Comparison of ENCODE assay signal across 16 mouse cellular contexts in genomic region chr7:140974940-140975339, GRCm38 (mm10). TPM values are rescaled to one million over a fixed set of nuclear protein-coding genes. Genes with fewer than 3 reads are reported as not detected.
A peak's percentile ranks its signal among the peaks of the same experiment; 100 is the strongest.
DNase-seq lines count a peak whose midpoint lies in the region; ATAC-seq and TF ChIP-seq lines count a peak whose summit lies in the region.
"Had no signal": no experiment of that assay in that cellular context is flagged by ENCODE, and none has a peak within 500 bp of the region (broad histone marks: within the 10 kb centered on the region; RNA-seq: fewer than 3 reads in every experiment).

No protein-coding gene starts in this region.

- ATAC-seq in limb, embryonic 15.5 days (ENCODE audit: insufficient number of reproducible peaks, low FRiP score, low TSS enrichment, low read depth), result no peak
- ATAC-seq: forebrain, embryonic 13.5 days; midbrain, embryonic 13.5 days had no signal

- peak overlapping the region; percentile 48; the same call in 1 of the 2 replicates for H3K27ac ChIP-seq in kidney, adult 2 months (ENCODE audit: insufficient read depth, low read depth, low read length)
- peak overlapping the region; percentile 94 for H3K27ac ChIP-seq in ES-Bruce4 (ENCODE audit: insufficient read depth, low read length)
- H3K27ac ChIP-seq in limb, embryonic 15.5 days, result peak overlapping the region; percentile 67; the same call in 1 of the 2 replicates
- no peak overlapping the region for H3K27ac ChIP-seq in left cerebral cortex, adult 2 months
- H3K27ac ChIP-seq: forebrain, embryonic 13.5 days; liver, embryonic 14.5 days; midbrain, embryonic 13.5 days had no signal

- TF ChIP-seq CTCF in kidney, adult 2 months (conservative IDR thresholded peaks at IDR 0.05; ENCODE audit: insufficient read depth, insufficient read length, low read depth, low read length), result no peak
- TF ChIP-seq CTCF in ES-Bruce4 (IDR thresholded peaks at IDR 0.05; ENCODE audit: low read depth, low read length), result no peak
- no peak for TF ChIP-seq CTCF in left cerebral cortex, adult 2 months (IDR thresholded peaks at IDR 0.05)

- no peak for DNase-seq in kidney, adult 2 months
- no peak for DNase-seq in kidney, postnatal 36 days
- DNase-seq in ZHBTc4 (ENCODE audit: low read depth, low spot score), result peak; percentile 53
- no peak for DNase-seq in left cerebral cortex, adult 2 months (ENCODE audit: extremely low spot score in 1 of 2, low spot score in 2 of 2)
- DNase-seq in testis, postnatal 10 days (ENCODE audit: low spot score), result no peak
- DNase-seq: heart, postnatal 36 days; kidney, postnatal 25 days; lung, postnatal 14 days; thymus, adult 18-20 months had no signal

- WGBS in kidney, adult 2 months, result 28% methylated on average over 9 of the region's 9 CpGs
- WGBS in limb, embryonic 15.5 days, result 27% methylated on average over 9 of the region's 9 CpGs

- H3K9ac ChIP-seq in ES-Bruce4 (ENCODE audit: low read depth, poor library complexity, severe bottlenecking), result 0 out of 2 replicates have a peak overlapping the region, but pooled peaks have one; percentile 3
- H3K9ac ChIP-seq in limb, embryonic 15.5 days, result no peak overlapping the region
- H3K9ac ChIP-seq: forebrain, embryonic 13.5 days; liver, embryonic 14.5 days; midbrain, embryonic 13.5 days had no signal

- H3K9me3 ChIP-seq in ES-Bruce4 (replicated peaks; ENCODE audit: control insufficient read depth, insufficient read depth, low read length, poor library complexity, severe bottlenecking), result no peaks in the 10 kb centered on the region
- H3K9me3 ChIP-seq in limb, embryonic 15.5 days, result no peaks in the 10 kb centered on the region
- H3K9me3 ChIP-seq: forebrain, embryonic 13.5 days; midbrain, embryonic 13.5 days had no signal

- TF ChIP-seq POLR2A in kidney, adult 2 months (IDR thresholded peaks at IDR 0.05; ENCODE audit: low read depth, low read length), result no peak
- no peak for TF ChIP-seq POLR2A in ES-Bruce4 (IDR thresholded peaks at IDR 0.05; ENCODE audit: insufficient read depth, low read length)

- H3K4me2 ChIP-seq in limb, embryonic 15.5 days, result no peak overlapping the region
- H3K4me2 ChIP-seq: forebrain, embryonic 13.5 days; midbrain, embryonic 13.5 days had no signal

- no peaks in the 10 kb centered on the region for H3K27me3 ChIP-seq in kidney, adult 2 months (replicated peaks; ENCODE audit: control insufficient read depth, insufficient read depth, low read length)
- H3K27me3 ChIP-seq in ES-Bruce4 (ENCODE audit: control insufficient read depth, insufficient read depth, low read length, poor library complexity, severe bottlenecking), result no peaks in the 10 kb centered on the region
- no peaks in the 10 kb centered on the region for H3K27me3 ChIP-seq in limb, embryonic 15.5 days

- no peaks in the 10 kb centered on the region for H3K4me1 ChIP-seq in kidney, adult 2 months (ENCODE audit: control insufficient read depth, insufficient read depth, low read length)
- peaks cover 5% of the 10 kb centered on the region for H3K4me1 ChIP-seq in ES-Bruce4 (ENCODE audit: control insufficient read depth, insufficient read depth, low read length)
- H3K4me1 ChIP-seq in limb, embryonic 15.5 days, result peaks cover 36% of the 10 kb centered on the region

- H3K4me3 ChIP-seq in kidney, adult 2 months (ENCODE audit: insufficient read depth, low read depth, low read length), result no peak overlapping the region
- no peak overlapping the region for H3K4me3 ChIP-seq in ES-Bruce4 (ENCODE audit: low read depth, low read length)
- H3K4me3 ChIP-seq in limb, embryonic 15.5 days, result no peak overlapping the region
- no peak overlapping the region for H3K4me3 ChIP-seq in left cerebral cortex, adult 2 months
- H3K4me3 ChIP-seq: forebrain, embryonic 13.5 days; midbrain, embryonic 13.5 days had no signal

- H3K36me3 ChIP-seq in kidney, adult 2 months (ENCODE audit: control insufficient read depth, insufficient read depth, low read length), result no peaks in the 10 kb centered on the region
- H3K36me3 ChIP-seq in ES-Bruce4 (ENCODE audit: control insufficient read depth, insufficient read depth, low read length, poor library complexity, severe bottlenecking), result peaks cover under 1% of the 10 kb centered on the region; the same call in 1 of the 2 replicates
- no peaks in the 10 kb centered on the region for H3K36me3 ChIP-seq in limb, embryonic 15.5 days
- H3K36me3 ChIP-seq: midbrain, embryonic 13.5 days had no signal

- intact Hi-C loops in left cerebral cortex, adult 2 months (cut with DNase I), result no loop called here

- no peak for TF ChIP-seq EP300 in ES-Bruce4 (IDR thresholded peaks at IDR 0.05; ENCODE audit: insufficient read depth, low read depth, low read length)

RNA-seq across cellular contexts. Expression of gene Ifitm1, which starts 7.9 kb away (rescaled TPM):
- polyA plus RNA-seq in kidney, adult 2 months (2012; rRNA removed), result 125 and 135 TPM in 2 replicates
- polyA plus RNA-seq in ES-Bruce4 (2011; ENCODE audit: insufficient read depth, insufficient read length, low read depth, missing spikeins), result 501 and 504 TPM in 2 replicates
- polyA plus RNA-seq in limb, embryonic 15.5 days (2015; fragmentation: Nextera tagmentation; extraction: Ambion mirVana), result 71.7 and 74.6 TPM in 2 replicates
- 1 to 10 TPM; 3.7 to 5.8 TPM for total RNA-seq in left cerebral cortex, adult 2 months (2021)

RNA-seq across cellular contexts. Expression of gene Ifitm2, which starts 19.2 kb away (rescaled TPM):
- polyA plus RNA-seq in kidney, adult 2 months (2012; rRNA removed), result 642 and 737 TPM in 2 replicates
- polyA plus RNA-seq in ES-Bruce4 (2011; ENCODE audit: insufficient read depth, insufficient read length, low read depth, missing spikeins), result 720 and 786 TPM in 2 replicates
- 1,488 and 1,547 TPM in 2 replicates for polyA plus RNA-seq in limb, embryonic 15.5 days (2015; fragmentation: Nextera tagmentation; extraction: Ambion mirVana)
- total RNA-seq in left cerebral cortex, adult 2 months (2021), result 10 to 100 TPM; 10.8 to 17.7 TPM

RNA-seq across cellular contexts. Expression of gene Gm45717, which starts 19.2 kb away (rescaled TPM):
- 0.27 TPM in 1 of 2 replicates, not detected in the other for polyA plus RNA-seq in kidney, adult 2 months (2012; rRNA removed)
- 3.1 TPM in 1 of 2 replicates, not detected in the other for polyA plus RNA-seq in ES-Bruce4 (2011; ENCODE audit: insufficient read depth, insufficient read length, low read depth, missing spikeins)
- polyA plus RNA-seq in limb, embryonic 15.5 days (2015; fragmentation: Nextera tagmentation; extraction: Ambion mirVana), result 0.47 TPM in 1 of 2 replicates, not detected in the other
- total RNA-seq in left cerebral cortex, adult 2 months (2021), result not detected
- total RNA-seq: layer of hippocampus, postnatal 14 days; left cerebral cortex, postnatal 36 days had no signal
- polyA plus RNA-seq: forebrain, embryonic 13.5 days; liver, embryonic 14.5 days; midbrain, embryonic 13.5 days had no signal

RNA-seq across cellular contexts. Expression of gene Ifitm5, which starts 24.8 kb away (rescaled TPM):
- polyA plus RNA-seq in kidney, adult 2 months (2012; rRNA removed), result 0.87 and 1.4 TPM in 2 replicates
- 1.8 and 3.9 TPM in 2 replicates for polyA plus RNA-seq in ES-Bruce4 (2011; ENCODE audit: insufficient read depth, insufficient read length, low read depth, missing spikeins)
- polyA plus RNA-seq in limb, embryonic 15.5 days (2015; fragmentation: Nextera tagmentation; extraction: Ambion mirVana), result 46.1 and 62.9 TPM in 2 replicates
- not detected for total RNA-seq in left cerebral cortex, adult 2 months (2021)
- total RNA-seq: layer of hippocampus, postnatal 14 days; left cerebral cortex, postnatal 36 days had no signal

RNA-seq across cellular contexts. Expression of gene Pgghg, which starts 33.7 kb away (rescaled TPM):
- 58.0 and 71.2 TPM in 2 replicates for polyA plus RNA-seq in kidney, adult 2 months (2012; rRNA removed)
- polyA plus RNA-seq in ES-Bruce4 (2011; ENCODE audit: insufficient read depth, insufficient read length, low read depth, missing spikeins), result 9.4 and 9.7 TPM in 2 replicates
- polyA plus RNA-seq in limb, embryonic 15.5 days (2015; fragmentation: Nextera tagmentation; extraction: Ambion mirVana), result 23.1 and 24.9 TPM in 2 replicates
- total RNA-seq in left cerebral cortex, adult 2 months (2021), result 1 to 10 TPM; 4.5 to 4.7 TPM
